Mouse (Mus musculus) lung, postnatal 0 days (tissue): ENCODE measurements at regions not wholly inside any gene's neighbourhood (a gene's known extent, or its start where the extent isn't known, plus 50 kb on each side); places are given as distances from the start of the nearest gene placed in this dataset.
"Not testable (repeated sequence)": the region's sequence is repeated elsewhere in the genome, so short reads cannot be mapped to it uniquely, and the experiment has no call there.

Experiments
- ATAC-seq: fragments of 200-750 bp; cut with Nextera tagmentation; 2 replicates; pipeline ENCODE4 v1.8.0; 2017; ENCODE audit warnings: moderate library complexity
- DNase-seq: peaks from one replicate; pipeline ENCODE4 v3.0.0-alpha.2; 2016; ENCODE audit warnings: low spot score
- H3K27ac ChIP-seq: fragments of 300-500 bp; sonication (generic); 2 replicates; pipeline ENCODE4 v1.5.1; 2014; ENCODE audit warnings: antibody characterized with exemption, mild to moderate bottlenecking, low read length, mixed read lengths
- H3K27me3 ChIP-seq: fragments of 300-500 bp; sonication (generic); replicated peaks from 2 replicates; pipeline ENCODE4 v1.6.1; 2014; ENCODE audit warnings: low read length, mixed read lengths; ENCODE audit not compliant: insufficient read depth
- H3K36me3 ChIP-seq: fragments of 300-500 bp; sonication (generic); 2 replicates; pipeline ENCODE4 v1.6.1; 2014; ENCODE audit warnings: low read length, mixed read lengths; ENCODE audit not compliant: insufficient read depth
- H3K4me1 ChIP-seq: fragments of 300-500 bp; sonication (generic); 2 replicates; pipeline ENCODE4 v1.6.1; 2014; ENCODE audit warnings: antibody characterized with exemption, low read depth, low read length, mixed read lengths; ENCODE audit not compliant: insufficient read depth
- H3K4me2 ChIP-seq: fragments of 300-500 bp; sonication (generic); replicated peaks from 2 replicates; pipeline ENCODE4 v1.6.1; 2014; ENCODE audit warnings: low read depth, mild to moderate bottlenecking, low read length, moderate library complexity, mixed read lengths
- H3K4me3 ChIP-seq: fragments of 300-500 bp; sonication (generic); 2 replicates; pipeline ENCODE4 v1.5.1; 2014; ENCODE audit warnings: low read depth, low read length
- H3K9ac ChIP-seq: fragments of 300-500 bp; sonication (generic); replicated peaks from 2 replicates; pipeline ENCODE4 v1.6.1; 2014; ENCODE audit warnings: low read depth, mild to moderate bottlenecking
- H3K9me3 ChIP-seq: fragments of 300-500 bp; sonication (generic); 2 replicates; pipeline ENCODE4 v1.6.1; 2016; ENCODE audit warnings: low read length, mixed read lengths
- CTCF ChIP-seq: IDR thresholded peaks from 2 replicates; pipeline ENCODE4 v1.5.1; 2016; ENCODE audit warnings: antibody characterized with exemption, mild to moderate bottlenecking
- EP300 ChIP-seq: IDR thresholded peaks from 2 replicates; pipeline ENCODE4 v1.6.1; 2016; ENCODE audit warnings: antibody characterized with exemption, mild to moderate bottlenecking, control low read depth
- WGBS: fragments of 180-500 bp; shearing (Covaris S2); extraction: QIAGEN DNeasy Blood & Tissue Kit; methylation state at CpG from one replicate; pipeline ENCODE4 v1.1.7; 2014; 5-methylcytosine and 5-hydroxymethylcytosine counted together

GRCm38 (mm10) chr6:37781894-37782293, 88.7 kb upstream of the Trim24 start:
- ATAC-seq (no peak), DNase-seq (no peak)
- no peak for TF ChIP-seq EP300
- no peak for TF ChIP-seq CTCF

GRCm38 (mm10) chr6:37785280-37785679, 85.3 kb upstream of the Trim24 start:
- not testable (repeated sequence) for H3K4me1 ChIP-seq, H3K36me3 ChIP-seq, H3K4me2 ChIP-seq, H3K27me3 ChIP-seq, H3K4me3 ChIP-seq, H3K9me3 ChIP-seq, DNase-seq, H3K27ac ChIP-seq, H3K9ac ChIP-seq, ATAC-seq
- WGBS, result 87% methylated on average over 3 of the region's 3 CpGs

More at GRCm38 (mm10) chr6:37781894-37782293, 88.7 kb upstream of the Trim24 start:
- peaks cover 3% of the 10 kb centered on the region; the same call in 1 of the 2 replicates for H3K9me3 ChIP-seq
- no peak overlapping the region for H3K4me3 ChIP-seq
- no peak overlapping the region for H3K9ac ChIP-seq
- H3K27ac ChIP-seq, result no peak overlapping the region
- no peak overlapping the region for H3K4me2 ChIP-seq
- H3K27me3 ChIP-seq, result no peaks in the 10 kb centered on the region
- H3K4me1 ChIP-seq, result no peaks in the 10 kb centered on the region
- H3K36me3 ChIP-seq, result no peaks in the 10 kb centered on the region

GRCm38 (mm10) chr6:37785741-37786140, 84.9 kb upstream of the Trim24 start:
- H3K4me1 ChIP-seq, result no peaks in the 10 kb centered on the region
- no peak overlapping the region for H3K27ac ChIP-seq
- no peaks in the 10 kb centered on the region for H3K27me3 ChIP-seq
- no peak overlapping the region for H3K4me3 ChIP-seq
- ATAC-seq (no peak), DNase-seq (no peak)
- no peaks in the 10 kb centered on the region for H3K36me3 ChIP-seq
- H3K9me3 ChIP-seq, result peaks cover 3% of the 10 kb centered on the region; the same call in 1 of the 2 replicates
- no peak overlapping the region for H3K9ac ChIP-seq
- TF ChIP-seq CTCF, result no peak
- no peak for TF ChIP-seq EP300
- no peak overlapping the region for H3K4me2 ChIP-seq
- 73% methylated on average over 7 of the region's 7 CpGs for WGBS

DNA sequence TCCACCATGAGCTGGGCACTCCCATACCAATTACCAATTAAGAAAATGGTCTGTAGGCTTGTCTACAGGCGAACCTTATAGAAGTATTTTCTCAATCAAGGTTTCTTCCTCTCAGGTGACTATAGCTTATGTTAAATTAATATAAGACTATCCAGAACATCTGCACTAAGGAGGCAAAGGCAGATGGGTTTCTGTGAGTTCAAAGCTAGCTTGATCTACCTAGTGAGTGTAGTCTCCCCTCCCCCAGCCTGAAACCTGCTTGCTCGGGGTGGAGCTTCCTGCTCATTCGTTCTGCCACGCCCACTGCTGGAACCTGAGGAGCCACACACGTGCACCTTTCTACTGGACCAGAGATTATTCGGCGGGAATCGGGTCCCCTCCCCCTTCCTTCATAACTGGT, 82.8 kb upstream of the Trim24 start:
- H3K27ac ChIP-seq, H3K27me3 ChIP-seq, H3K36me3 ChIP-seq, H3K9me3 ChIP-seq, DNase-seq, H3K4me2 ChIP-seq, ATAC-seq, H3K4me3 ChIP-seq, H3K4me1 ChIP-seq, H3K9ac ChIP-seq: not testable (repeated sequence)
- 79% methylated on average over 2 of the region's 8 CpGs for WGBS

DNA sequence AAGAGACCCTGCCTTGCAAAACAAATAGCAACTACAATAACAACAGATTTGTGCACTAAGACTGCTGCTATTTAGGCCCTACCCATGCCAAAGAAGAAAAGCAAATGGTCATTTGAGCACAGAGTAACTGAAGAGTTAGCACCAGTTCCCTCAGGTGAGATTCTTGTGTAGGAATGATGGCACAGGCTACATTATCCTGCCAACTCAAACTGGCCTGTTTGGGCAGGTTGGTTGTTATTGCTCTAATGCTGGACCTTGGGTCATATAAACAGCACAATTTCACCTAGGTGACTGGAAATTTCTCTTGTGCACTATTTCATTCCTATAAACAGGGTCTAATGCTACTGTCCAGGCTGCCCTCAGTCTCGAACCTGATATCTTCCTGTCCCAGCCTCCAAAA, 79.7 kb upstream of the Trim24 start:
- H3K9me3 ChIP-seq, result no peaks in the 10 kb centered on the region
- no peaks in the 10 kb centered on the region for H3K27me3 ChIP-seq
- no peak for ATAC-seq
- no peak overlapping the region for H3K27ac ChIP-seq
- H3K4me3 ChIP-seq, result no peak overlapping the region
- no peak for DNase-seq
- H3K4me1 ChIP-seq, result no peaks in the 10 kb centered on the region
- H3K9ac ChIP-seq, result no peak overlapping the region
- H3K4me2 ChIP-seq, result no peak overlapping the region
- 92% methylated on average over 1 of the region's 1 CpGs for WGBS
- no peaks in the 10 kb centered on the region for H3K36me3 ChIP-seq
- no peak for TF ChIP-seq CTCF
- no peak for TF ChIP-seq EP300

GRCm38 (mm10) chr6:37794211-37794610, 76.4 kb upstream of the Trim24 start:
- Histone ChIP-seq H3K27me3 (no peaks in the 10 kb centered on the region), H3K27ac (no peak overlapping the region), H3K4me2 (no peak overlapping the region), H3K36me3 (no peaks in the 10 kb centered on the region), H3K4me1 (no peaks in the 10 kb centered on the region), H3K4me3 (no peak overlapping the region), H3K9ac (no peak overlapping the region), H3K9me3 (0 out of 2 replicates have a peak, but pooled peaks cover 4% of the 10 kb centered on the region)
- TF ChIP-seq CTCF (no peak), EP300 (no peak)
- 65% methylated on average over 4 of the region's 4 CpGs for WGBS
- no peak for DNase-seq
- no peak for ATAC-seq

- Histone ChIP-seq H3K27me3 (no peaks in the 10 kb centered on the region), H3K4me2 (no peak overlapping the region), H3K4me3 (no peak overlapping the region), H3K36me3 (no peaks in the 10 kb centered on the region), H3K4me1 (no peaks in the 10 kb centered on the region), H3K27ac (no peak overlapping the region), H3K9me3 (0 out of 2 replicates have a peak, but pooled peaks cover 4% of the 10 kb centered on the region), H3K9ac (no peak overlapping the region)
- no peak for DNase-seq
- ATAC-seq, result no peak
- no peak for TF ChIP-seq CTCF
- no peak for TF ChIP-seq EP300
These were observed 75.6 kb upstream of the Trim24 start for GRCm38 (mm10) chr6:37795001-37795400.
